ENCODE assay signal across 8 mouse cellular contexts in genomic region chr9:61509591-61510191, GRCm38 (mm10).
DNase-seq lines count a peak whose midpoint lies in the region; ATAC-seq lines count a peak whose summit lies in the region.

No protein-coding gene starts in this region.

- ATAC-seq in midbrain, embryonic 15.5 days (replicated peaks), result peak; percentile 77

- peak overlapping the region; percentile 35 for H3K27ac ChIP-seq in midbrain, embryonic 15.5 days

- no peak overlapping the region for H3K4me3 ChIP-seq in midbrain, embryonic 15.5 days

- no peaks in the 10 kb centered on the region for H3K27me3 ChIP-seq in midbrain, embryonic 15.5 days (replicated peaks)

- H3K36me3 ChIP-seq in midbrain, embryonic 15.5 days (replicated peaks), result no peaks in the 10 kb centered on the region

- H3K4me2 ChIP-seq in midbrain, embryonic 15.5 days, result 0 out of 2 replicates have a peak overlapping the region, but pooled peaks have one; percentile 11

- H3K4me1 ChIP-seq in midbrain, embryonic 15.5 days, result peaks cover 23% of the 10 kb centered on the region

- peak; percentile 32 for DNase-seq in left cerebral cortex, postnatal 4 days
- DNase-seq in left cerebral cortex, postnatal 36 days (ENCODE audit: low spot score in 2 of 2), result no peak
- peak; percentile 51 for DNase-seq in forelimb bud, embryonic 11.5 days (ENCODE audit: low read depth, low spot score)
- peak; percentile 70 for DNase-seq in thymus, postnatal 4 days
- no peak for DNase-seq in spleen, postnatal 4 days (ENCODE audit: low spot score in 2 of 2)
- DNase-seq in layer of hippocampus, adult 9-10 months (ENCODE audit: low spot score), result no peak
- no peak for DNase-seq in testis, postnatal 10 days (ENCODE audit: low spot score)

- intact Hi-C loops in left cerebral cortex, postnatal 4 days (cut with DNase I), result no loop called here
- intact Hi-C loops in left cerebral cortex, postnatal 36 days (cut with DNase I), result loop anchor here (10.0 kb wide), 1 partner anchor 135 kb away; the partner anchor contains the start of gene Tle3

- WGBS in midbrain, embryonic 15.5 days, result 14% methylated on average over 26 of the region's 26 CpGs

- H3K9ac ChIP-seq in midbrain, embryonic 15.5 days, result no peak overlapping the region

- H3K9me3 ChIP-seq in midbrain, embryonic 15.5 days, result no peaks in the 10 kb centered on the region

Comparison
In these comparisons a context has a peak if more than half of its experiments do, and no peak if none do; other contexts are left out.
1. DNase-seq: peak in left cerebral cortex, postnatal 4 days (single experiment), forelimb bud, embryonic 11.5 days (single experiment) and thymus, postnatal 4 days (single experiment); none in left cerebral cortex, postnatal 36 days (0 of 2), spleen, postnatal 4 days (0 of 2), layer of hippocampus, adult 9-10 months (single experiment) and testis, postnatal 10 days (single experiment).